Mouse (Mus musculus) c-Kit-positive CD71-negative TER-119-negative erythroid progenitor cells, embryonic 14.5 days (primary cell): ENCODE measurements around the gene Ago3.
A peak's percentile ranks its signal among the peaks of the same experiment; 100 is the strongest.

ENCODE experiments used
- DNase-seq: peaks from one replicate; pipeline ENCODE4 v3.0.0-alpha.2; 2013; ENCODE audit warnings: low read depth

Ago3 gene

DNA sequence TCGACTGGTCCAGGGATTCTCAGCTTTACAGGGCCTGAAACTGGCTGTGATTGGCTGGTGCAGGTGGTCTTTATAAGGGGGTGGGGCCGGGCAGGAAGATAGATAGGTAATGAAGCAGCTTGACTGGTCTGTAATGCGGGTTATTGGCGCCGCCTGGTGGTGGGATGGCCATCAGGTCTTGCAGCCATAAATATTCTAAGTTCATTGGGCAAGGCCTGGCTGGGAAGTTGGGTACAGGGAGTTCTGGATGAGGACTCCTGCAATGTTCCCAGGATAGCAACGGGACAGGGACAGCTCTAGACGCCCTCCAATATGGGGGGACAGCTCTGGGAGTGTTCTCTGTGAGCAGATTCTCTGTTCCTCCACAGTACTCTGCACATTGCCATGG is 119.4 kb downstream of the Ago3 start:
- peak; percentile 77 for DNase-seq

DNA sequence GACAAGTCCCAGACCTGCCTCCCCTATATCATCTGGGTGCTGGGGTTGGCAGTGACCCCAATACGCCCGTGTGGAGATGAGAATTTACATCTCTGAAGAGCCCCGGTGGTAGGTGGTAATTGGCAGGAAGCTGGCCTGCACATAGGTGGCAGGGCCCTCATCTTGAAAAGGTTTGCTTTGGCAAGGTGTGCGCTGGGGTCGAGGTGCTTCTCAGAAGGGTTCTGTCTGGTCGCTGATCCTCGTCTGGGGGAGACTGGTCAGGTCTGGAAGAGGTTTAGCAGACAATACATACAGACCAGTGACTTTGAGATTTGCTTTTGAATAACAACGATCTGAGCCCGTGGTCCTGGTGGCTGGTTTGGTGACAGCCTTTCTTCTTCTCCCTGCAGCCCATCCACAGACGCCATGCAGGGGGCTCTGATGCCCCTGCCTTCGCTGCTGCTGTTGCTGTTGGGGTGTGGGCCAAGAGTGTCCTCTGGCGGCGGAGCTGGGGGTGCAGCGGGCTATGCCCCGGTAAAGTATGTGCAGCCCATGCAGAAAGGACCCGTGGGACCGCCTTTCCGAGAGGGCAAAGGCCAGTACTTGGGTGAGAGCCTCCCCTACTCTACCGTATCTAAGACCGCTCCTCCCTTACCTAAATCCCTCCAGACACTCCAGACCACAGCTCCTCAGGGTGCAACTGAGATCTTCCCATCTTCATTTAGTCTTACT is 120.0 kb downstream of the Ago3 start:
- no peak for DNase-seq

DNA sequence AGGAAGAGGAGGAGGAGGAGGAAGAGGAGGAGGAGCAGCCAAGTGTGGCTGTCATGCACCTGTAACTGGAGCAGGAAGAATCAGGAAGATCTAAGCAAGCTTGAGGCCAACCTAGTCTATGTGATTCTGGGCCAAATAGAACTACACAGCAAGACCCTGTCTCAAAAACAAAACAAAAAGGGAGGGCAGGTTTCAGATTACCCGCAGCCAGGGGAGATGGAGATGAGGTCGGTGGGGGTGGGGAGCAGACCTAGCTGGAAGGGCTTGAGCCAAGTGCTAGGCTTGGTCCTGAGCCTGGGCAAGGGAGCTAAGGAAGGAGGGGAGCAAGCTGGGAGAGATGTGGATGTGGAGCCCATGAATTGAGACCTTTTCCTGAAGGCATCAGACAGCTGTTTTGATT is 122.5 kb downstream of the Ago3 start:
- no peak for DNase-seq

DNA sequence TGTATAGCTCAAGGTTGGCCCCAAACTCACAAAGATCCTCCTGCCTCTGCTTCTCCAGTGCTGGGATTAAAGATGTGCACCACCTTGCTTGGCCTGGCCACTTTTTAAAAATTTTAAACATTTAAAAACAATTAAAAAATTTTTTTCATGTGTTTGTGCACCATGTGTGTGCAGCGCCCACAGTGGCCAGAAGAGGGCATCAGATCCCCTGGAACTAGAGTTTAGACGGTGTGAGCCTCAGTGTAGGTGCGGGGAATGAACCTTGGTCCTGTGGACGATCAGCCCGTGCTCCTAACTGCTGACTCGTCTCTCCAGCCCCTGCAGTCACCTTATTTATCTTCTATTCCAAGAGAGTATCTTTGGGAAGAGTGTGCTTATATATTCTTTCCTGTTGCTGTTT is 123.3 kb downstream of the Ago3 start:
- DNase-seq: no peak

DNA sequence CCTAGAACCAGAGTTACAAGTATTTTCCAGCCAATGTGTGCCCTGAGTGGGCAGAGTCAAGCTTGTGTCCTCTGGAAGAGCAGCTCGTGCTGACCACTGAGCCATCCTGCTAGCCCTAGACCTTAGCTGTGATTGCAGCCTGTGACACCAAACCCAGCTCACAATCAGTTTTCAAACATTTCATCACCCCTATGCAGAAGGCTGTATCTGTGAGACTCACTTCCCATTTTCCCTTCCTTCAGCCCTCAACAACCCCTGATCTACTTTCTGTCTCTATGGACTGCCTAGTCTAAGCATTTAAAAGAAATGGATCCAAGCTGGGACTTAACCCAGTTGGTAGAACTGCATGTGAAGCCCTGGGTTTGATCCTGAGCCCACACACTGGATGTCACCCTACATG is 123.9 kb downstream of the Ago3 start:
- DNase-seq: no peak

DNA sequence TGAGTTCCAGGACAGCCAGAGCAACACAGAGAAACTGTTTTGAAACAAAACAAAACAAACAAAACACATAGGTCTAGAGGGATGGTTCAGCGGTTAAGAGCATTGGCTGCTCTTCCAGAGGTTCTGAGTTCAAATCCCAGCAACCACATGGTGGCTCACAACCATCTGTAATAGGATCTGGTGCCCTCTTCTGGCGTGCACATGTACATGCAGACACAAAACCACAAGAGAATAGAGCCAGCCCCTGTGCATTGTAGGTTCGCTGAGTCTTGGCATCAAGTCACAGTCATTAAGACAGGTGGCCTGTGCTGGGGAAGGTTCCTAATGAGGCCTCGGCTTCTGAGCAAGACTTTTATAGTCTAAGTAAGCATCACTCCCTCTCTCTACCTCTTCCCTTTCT is 125.5 kb downstream of the Ago3 start:
- no peak for DNase-seq

DNA sequence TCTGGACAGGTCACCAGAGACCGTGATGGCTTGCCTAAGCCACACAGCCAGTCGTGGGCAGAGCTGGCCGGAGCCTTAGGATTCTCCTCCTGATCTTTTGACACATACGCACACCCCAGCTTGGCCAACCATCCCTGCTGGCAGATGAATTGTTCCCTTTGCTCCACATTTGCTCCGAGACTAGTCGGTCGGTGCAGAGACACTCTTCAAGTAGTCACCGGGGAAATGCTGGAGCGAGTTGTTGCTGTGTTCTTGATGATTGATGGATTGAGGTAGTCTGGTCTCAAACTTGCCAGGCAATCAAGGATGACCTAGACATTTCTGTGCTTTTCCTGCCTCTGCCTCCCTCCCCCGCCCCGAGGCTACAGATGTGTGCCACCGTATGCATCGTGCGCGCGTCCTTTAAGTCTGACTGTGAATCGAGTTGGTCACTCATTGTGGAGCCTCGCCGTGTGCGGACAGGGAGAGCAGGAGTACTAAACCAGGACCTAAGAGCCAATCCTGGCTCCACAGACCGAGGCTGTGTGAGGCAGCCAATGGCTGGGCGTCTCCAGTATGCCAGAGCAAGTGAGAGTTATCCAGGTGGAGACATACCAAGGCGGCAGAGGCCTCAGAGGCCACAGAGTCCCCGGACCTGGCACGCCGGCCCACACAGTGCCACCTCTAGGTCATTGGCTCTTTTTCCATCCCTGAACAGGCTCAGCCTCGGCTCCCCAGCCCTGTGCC is 127.6 kb downstream of the Ago3 start:
- no peak for DNase-seq

DNA sequence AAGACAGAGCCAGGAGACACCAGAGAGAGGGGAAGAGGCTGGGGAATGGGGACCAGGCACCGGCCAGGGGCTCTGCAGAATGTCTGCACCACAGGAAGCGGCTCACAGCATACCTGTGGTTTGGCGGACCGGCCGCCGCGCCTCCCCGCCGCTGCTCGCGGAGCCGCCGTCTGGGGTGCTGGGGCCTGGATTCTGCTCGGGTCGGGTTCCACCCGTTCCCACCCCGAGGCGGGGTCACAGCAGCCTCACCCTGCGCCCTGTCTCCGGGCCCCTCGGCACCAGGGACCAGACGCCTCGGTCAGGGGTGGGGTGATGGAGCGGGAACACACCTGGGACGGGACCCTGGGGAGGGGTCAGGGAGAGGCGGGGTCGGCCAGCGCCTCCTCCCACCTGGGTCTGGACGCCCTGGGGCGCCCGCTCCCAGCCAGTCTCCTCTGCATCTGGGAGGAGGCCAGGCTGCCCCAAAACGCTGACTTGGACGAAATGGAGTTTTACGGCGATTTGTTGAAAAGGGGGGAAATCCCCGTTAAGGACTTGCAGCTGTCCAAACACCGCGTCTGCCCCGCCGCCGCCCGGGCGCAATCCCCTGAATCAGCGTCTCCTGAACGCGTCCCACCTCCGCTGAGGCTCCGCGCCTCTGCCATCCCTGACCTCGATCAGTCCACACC is 128.3 kb downstream of the Ago3 start:
- DNase-seq: no peak

DNA sequence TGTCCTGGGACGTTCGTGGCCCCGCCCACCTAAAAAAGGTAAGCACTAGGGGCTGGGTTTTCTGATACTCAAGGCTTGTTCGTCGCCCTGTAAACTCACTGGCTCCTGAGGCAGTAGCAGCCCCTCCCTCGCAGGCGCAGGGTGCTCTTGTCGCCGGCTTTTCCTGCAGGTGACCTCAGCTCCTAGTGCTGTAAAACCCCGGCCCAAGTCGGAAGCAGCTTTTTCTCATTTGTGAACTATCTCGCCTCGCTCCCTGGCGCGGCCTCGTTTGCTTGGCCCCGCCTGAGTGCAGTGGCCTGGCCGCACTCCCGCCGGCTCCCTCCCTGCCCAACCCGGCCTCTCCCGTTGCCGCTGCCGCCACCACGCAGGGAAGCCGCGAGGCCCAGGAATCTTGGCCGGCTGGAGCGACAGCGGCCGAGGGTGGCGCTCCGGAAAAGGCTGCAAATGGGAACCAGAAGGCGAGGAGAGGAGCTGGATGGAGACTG is 132.7 kb downstream of the Ago3 start:
- no peak for DNase-seq

DNA sequence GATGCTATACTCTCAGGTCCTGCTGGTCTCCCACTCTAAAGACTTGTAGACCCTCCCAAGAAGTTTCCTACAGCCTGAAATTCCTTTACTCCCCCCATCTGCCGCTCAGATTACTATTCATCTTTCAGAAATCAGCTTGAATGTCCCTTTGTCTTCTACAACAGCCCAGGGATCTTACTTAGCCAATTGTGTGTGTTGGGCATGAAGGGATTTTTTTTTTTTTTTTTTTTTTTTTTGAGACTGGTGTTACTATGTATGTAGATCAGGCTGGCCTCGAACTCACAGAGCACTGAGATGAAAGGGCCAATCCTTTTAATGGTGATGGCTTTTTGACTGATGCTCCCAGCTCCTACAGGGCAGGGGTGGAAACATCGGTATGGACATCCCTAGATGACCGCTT is 133.4 kb downstream of the Ago3 start:
- no peak for DNase-seq

DNA sequence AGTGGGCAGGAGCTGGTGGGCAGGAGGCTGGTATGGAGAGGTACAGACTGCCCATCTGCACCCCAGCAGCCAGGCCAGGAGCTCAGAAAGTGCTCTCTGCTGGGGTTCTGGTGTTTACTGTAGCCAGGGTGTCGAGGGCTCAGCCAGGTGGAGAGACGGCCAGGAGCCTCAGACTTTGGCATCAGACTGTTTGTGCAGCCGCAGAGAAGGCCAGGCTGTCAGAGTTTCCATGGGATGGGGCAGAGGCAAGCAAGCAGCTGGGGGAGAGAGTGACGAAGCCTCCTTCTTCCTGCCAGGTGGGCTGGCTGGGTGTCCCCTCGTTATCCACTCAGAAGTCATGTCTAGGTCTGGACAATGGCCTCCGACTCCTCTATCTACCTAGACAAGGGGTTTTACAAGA is 134.2 kb downstream of the Ago3 start:
- DNase-seq: no peak

DNA sequence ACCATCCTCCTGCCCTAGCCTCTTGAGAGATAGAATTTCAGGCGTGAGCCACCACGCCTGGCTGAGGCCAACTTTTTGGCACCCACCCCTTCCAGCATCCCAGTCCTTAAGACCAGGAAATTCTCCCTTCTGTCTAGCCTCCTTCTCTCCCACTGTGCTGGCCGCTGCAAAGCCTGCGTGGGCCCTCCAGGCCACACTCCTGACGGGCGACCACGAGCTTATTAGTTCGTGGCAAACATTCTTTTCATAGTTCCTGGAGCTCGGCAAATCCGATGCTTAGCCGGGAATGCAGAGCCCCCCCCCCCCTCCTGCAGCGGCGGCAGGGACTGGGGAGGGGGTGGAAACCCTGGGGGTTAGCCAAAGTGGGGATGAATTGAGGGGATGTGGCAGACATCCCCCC is 138.2 kb downstream of the Ago3 start:
- DNase-seq: no peak

DNA sequence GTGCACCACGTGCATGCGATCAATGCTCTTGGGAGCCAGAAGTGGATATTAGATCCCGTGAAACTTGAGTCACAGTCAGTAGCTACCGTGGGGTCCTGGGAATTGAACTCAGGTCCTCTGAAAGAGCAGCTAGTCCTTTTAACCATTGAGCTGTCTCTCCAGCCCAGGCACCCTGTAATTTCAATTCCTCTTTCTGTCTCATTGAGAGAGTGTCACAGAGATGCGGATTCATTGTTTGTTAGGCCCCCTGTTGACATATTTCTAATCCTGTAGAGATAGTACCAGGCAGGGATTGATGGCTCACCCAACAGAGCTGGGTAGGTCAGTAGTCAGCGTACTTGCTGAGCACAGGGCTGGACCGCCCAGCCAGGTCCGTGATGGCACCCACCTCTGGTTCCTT is 139.0 kb downstream of the Ago3 start:
- DNase-seq: no peak

DNA sequence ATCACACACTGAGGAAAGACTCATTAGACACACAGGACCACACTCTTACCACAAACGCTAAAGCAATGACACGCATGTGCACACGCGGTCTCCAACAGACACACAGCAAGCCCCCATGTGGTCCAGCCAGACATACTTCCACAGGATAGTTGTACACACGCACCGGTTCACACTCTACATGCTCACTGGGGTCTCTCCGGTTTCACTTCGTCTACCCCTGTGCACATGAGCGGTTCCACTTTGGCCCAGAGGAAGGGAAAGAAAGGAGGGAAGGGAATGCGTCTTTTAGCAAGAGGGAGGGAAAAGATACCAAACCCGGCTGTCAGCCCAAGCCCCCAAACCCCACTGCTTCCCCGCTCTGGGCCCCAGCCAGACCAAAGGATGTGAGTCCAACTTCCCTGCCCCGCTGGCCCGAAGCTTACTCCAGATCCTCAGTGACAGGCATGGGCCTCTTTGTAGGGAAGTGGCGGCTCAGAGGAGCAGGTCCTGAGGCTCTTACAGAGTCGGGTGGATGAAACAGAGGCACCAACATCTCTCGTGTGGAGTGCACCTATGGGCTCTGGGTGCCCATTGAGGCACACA is 141.2 kb downstream of the Ago3 start:
- no peak for DNase-seq

DNA sequence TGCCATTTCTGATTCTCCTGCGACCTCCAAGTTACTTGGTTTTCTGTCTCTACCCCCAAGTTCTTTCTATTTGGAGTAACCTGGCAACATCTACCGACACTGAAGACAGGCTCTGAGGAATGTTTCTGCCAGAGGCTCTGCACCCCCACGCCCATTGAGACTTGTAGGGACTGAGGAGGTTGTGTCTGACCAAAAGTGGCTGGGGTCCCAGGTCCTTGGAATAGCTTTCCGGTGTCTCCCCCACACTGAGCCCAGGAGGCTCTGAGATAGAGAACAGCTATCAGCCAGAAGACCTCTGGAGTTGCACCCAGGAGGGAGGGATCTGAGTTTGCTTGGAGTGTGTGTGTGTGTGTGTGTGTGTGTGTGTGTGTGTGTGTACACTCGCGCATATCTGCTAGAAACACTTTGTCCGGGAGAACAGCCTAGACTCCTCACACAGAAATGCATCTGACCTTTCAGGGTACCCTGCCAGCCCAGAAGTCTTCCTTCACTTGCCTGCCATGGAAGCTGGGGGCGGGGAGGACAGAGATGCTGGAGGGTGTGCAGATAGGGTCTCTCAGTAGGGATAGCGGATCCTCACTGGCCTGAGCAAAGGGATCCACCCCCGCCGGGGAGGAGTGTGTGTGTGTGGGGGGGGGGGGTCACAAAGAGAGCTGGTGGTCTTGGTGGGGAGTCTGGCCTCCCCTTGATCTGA is 141.9 kb downstream of the Ago3 start:
- no peak for DNase-seq

DNA sequence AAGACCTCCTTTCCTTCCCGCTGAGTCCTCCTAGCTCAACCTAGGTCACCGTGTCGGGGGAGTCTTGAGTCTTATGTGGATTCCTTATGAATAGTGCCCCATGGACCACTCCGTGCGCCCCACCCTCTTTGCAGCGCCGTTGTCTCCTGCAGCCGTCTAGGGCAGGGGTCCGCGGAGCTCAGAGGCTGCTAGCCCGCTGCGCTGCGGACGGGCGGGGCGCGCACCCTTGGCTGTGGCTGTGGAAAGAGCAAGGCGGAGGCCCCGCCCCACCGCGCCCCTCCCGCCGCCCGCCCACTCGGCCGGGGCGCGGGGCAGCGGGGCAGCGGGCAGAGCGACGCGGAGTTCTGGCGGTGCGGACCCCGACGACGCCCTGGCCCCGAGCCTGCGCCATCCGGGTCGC is 142.9 kb downstream of the Ago3 start, which contains the start of gene Col8a2:
TSS of gene Col8a2 (plus strand) at position 302 of the 400 bp plus-strand sequence.
- DNase-seq: no peak

DNA sequence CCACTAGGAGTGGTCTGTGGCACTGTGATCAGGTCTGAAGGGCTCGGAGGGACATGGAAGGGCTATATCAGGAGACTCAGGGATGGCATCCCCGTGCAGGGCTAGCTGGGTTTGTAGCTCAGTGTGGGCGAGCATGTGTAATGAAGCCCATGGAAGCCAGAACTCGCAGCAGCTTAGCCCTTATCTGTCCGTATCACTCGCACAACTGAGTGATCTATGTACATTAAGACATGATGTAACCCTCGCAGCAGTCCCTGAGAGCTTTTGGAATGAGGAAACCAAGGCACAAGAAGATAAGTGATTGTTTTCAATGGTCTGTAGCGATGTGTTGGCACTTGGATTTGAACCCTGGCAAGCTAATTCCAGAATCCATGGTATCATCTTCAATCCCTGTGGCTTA is 145.8 kb downstream of the Ago3 start:
- DNase-seq: no peak

DNA sequence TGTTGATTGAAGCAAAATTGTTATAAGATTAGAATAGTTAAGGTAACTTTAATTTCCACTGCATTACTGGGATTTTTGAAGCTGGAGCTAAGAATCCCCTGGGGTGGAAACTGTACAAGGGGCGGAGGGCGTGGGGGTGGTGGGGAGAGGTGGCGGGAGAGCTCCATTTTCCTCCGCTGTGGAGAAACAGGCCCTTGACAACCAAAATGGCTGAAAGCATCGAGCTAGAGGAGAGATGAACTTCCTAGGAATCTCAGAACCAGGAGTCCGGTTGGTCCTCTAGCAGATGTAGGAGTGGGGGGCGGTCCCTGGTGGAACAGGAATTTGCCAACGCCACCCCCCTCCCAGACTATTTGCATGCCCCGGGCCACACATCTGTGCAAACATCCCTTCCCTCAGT is 147.7 kb downstream of the Ago3 start:
- DNase-seq: no peak
